Mouse (Mus musculus) spleen, postnatal 4 days (tissue): ENCODE results near the gene Ttc7b.

ENCODE experiments used
- DNase-seq, 2 experiments: peaks; one replicate each; pipeline ENCODE4 v3.0.0; 2022; ENCODE audit warnings: low spot score in 2 of 2

Ttc7b gene

GRCm38 (mm10) chr12:100488368-100488767 lies 32.3 kb downstream of the Ttc7b start:
- DNase-seq = no peak

- no peak for DNase-seq
Measured at GRCm38 (mm10) chr12:100486232-100486631, 34.4 kb downstream of the Ttc7b start.

- no peak for DNase-seq
Measured at GRCm38 (mm10) chr12:100483054-100483453, 37.6 kb downstream of the Ttc7b start.

- DNase-seq = peak in 1 of 2 experiments; percentile 47
Measured at GRCm38 (mm10) chr12:100482255-100482654, 38.4 kb downstream of the Ttc7b start.

- DNase-seq = no peak
Measured at GRCm38 (mm10) chr12:100481443-100482026, 39.1 kb downstream of the Ttc7b start.

GRCm38 (mm10) chr12:100480642-100481442 lies 39.8 kb downstream of the Ttc7b start:
- peak in 1 of 2 experiments; percentile 56 for DNase-seq

- peak; percentile 55 to 81 for DNase-seq
Measured at GRCm38 (mm10) chr12:100479892-100480621, 40.6 kb downstream of the Ttc7b start.

- peak in 1 of 2 experiments; percentile 46 for DNase-seq
Measured at GRCm38 (mm10) chr12:100479270-100479869, 41.3 kb downstream of the Ttc7b start.

GRCm38 (mm10) chr12:100478615-100479014 lies 42.0 kb downstream of the Ttc7b start:
- peak in 1 of 2 experiments; percentile 35 for DNase-seq

- peak in 1 of 2 experiments; percentile 44 for DNase-seq
Measured at GRCm38 (mm10) chr12:100478151-100478550, 42.5 kb downstream of the Ttc7b start.

GRCm38 (mm10) chr12:100477474-100477873 lies 43.2 kb downstream of the Ttc7b start:
- peak in 1 of 2 experiments; percentile 50 for DNase-seq

GRCm38 (mm10) chr12:100476351-100476750 lies 44.3 kb downstream of the Ttc7b start:
- DNase-seq = peak in 1 of 2 experiments; percentile 34

- DNase-seq = no peak
Measured at GRCm38 (mm10) chr12:100475489-100475888, 45.1 kb downstream of the Ttc7b start.

GRCm38 (mm10) chr12:100474661-100475321 lies 45.8 kb downstream of the Ttc7b start:
- peak in 1 of 2 experiments; percentile 48 for DNase-seq

- DNase-seq = peak in 1 of 2 experiments; percentile 37
Measured at GRCm38 (mm10) chr12:100470295-100470694, 50.3 kb downstream of the Ttc7b start.

- no peak for DNase-seq
Measured at GRCm38 (mm10) chr12:100469503-100470293, 50.9 kb downstream of the Ttc7b start.

- peak in 1 of 2 experiments; percentile 43 for DNase-seq
Measured at GRCm38 (mm10) chr12:100465101-100465715, 55.4 kb downstream of the Ttc7b start.

- DNase-seq = no peak
Measured at GRCm38 (mm10) chr12:100457701-100458100, 62.9 kb downstream of the Ttc7b start.

- no peak for DNase-seq
Measured at GRCm38 (mm10) chr12:100456257-100456975, 64.2 kb downstream of the Ttc7b start.
